In the genomic region with DNA sequence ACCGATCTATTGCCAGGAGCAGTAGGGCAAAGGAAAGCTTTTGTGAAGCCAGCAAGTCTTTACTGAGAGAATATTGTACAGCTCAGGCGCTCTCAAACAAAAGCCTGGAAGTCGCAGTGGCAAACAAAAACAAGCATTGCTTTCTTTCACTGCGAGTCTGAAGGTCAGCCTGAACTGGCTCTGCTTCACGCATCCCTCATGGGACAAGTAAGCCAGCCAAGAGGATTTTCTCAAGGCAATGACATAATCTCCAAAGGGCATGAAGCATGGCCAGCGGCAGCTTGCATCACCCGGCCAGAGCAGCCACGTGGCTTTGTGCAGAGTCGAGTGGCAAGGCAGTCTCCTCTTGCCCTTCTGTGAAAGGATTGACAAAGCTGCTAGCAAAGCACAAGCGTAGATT, we compare ENCODE assay signal across 9 mouse cellular contexts.
DNase-seq lines count a peak whose midpoint lies in the region; ATAC-seq and TF ChIP-seq lines count a peak whose summit lies in the region.
"Had no signal": no experiment of that assay in that cellular context is flagged by ENCODE, and none has a peak within 500 bp of the region (broad histone marks: within the 10 kb centered on the region; RNA-seq: fewer than 3 reads in every experiment).

No protein-coding gene starts in this region.

- no peak for TF ChIP-seq EP300 in liver, postnatal 0 days (IDR thresholded peaks at IDR 0.05; ENCODE audit: low read depth)

- H3K9me3 ChIP-seq in kidney, embryonic 16.5 days (ENCODE audit: low read length) = no peaks in the 10 kb centered on the region
- H3K9me3 ChIP-seq in liver, postnatal 0 days (ENCODE audit: low read length) = no peaks in the 10 kb centered on the region
- H3K9me3 ChIP-seq: embryonic facial prominence, embryonic 12.5 days had no signal

- no peak for TF ChIP-seq POLR2A in kidney, adult 2 months (IDR thresholded peaks at IDR 0.05; ENCODE audit: low read depth, low read length)

- no peaks in the 10 kb centered on the region for H3K4me1 ChIP-seq in kidney, adult 2 months (ENCODE audit: control insufficient read depth, insufficient read depth, low read length)
- H3K4me1 ChIP-seq in kidney, embryonic 16.5 days (ENCODE audit: insufficient read depth, low read length) = no peaks in the 10 kb centered on the region
- no peaks in the 10 kb centered on the region for H3K4me1 ChIP-seq in liver, postnatal 0 days (ENCODE audit: insufficient read depth)
- H3K4me1 ChIP-seq: embryonic facial prominence, embryonic 12.5 days had no signal

- H3K9ac ChIP-seq in kidney, embryonic 16.5 days (replicated peaks; ENCODE audit: low read length) = no peak overlapping the region
- H3K9ac ChIP-seq in liver, postnatal 0 days (replicated peaks) = no peak overlapping the region
- H3K9ac ChIP-seq: embryonic facial prominence, embryonic 12.5 days had no signal

- WGBS in kidney, adult 2 months = 59% methylated on average over 10 of the region's 10 CpGs
- 67% methylated on average over 10 of the region's 10 CpGs for WGBS in kidney, embryonic 16.5 days
- WGBS in liver, postnatal 0 days (ENCODE audit: insufficient replicate concordance) = 69% methylated on average over 10 of the region's 10 CpGs

- peak; percentile 52 for DNase-seq in kidney, adult 2 months
- peak; percentile 91 for DNase-seq in adrenal gland, adult 2 months
- peak; percentile 8 for DNase-seq in fat pad, adult 2 months (ENCODE audit: extremely low read depth, low read depth, low spot score)
- peak; percentile 49 for DNase-seq in kidney, adult 9 months
- DNase-seq in spleen, postnatal 14 days (ENCODE audit: low spot score in 2 of 2) = no peak
- no peak for DNase-seq in thymus, postnatal 0 days (ENCODE audit: low spot score)
- no peak for DNase-seq in liver, postnatal 0 days

- H3K36me3 ChIP-seq in kidney, adult 2 months (ENCODE audit: control insufficient read depth, insufficient read depth, low read length) = no peaks in the 10 kb centered on the region
- no peaks in the 10 kb centered on the region for H3K36me3 ChIP-seq in kidney, embryonic 16.5 days (ENCODE audit: insufficient read depth, low read length)
- H3K36me3 ChIP-seq in liver, postnatal 0 days (replicated peaks; ENCODE audit: insufficient read depth, low read length) = no peaks in the 10 kb centered on the region
- H3K36me3 ChIP-seq: embryonic facial prominence, embryonic 12.5 days had no signal

- H3K27me3 ChIP-seq in kidney, adult 2 months (replicated peaks; ENCODE audit: control insufficient read depth, insufficient read depth, low read length) = no peaks in the 10 kb centered on the region
- H3K27me3 ChIP-seq in kidney, embryonic 16.5 days (ENCODE audit: insufficient read depth, low read length) = no peaks in the 10 kb centered on the region
- no peaks in the 10 kb centered on the region for H3K27me3 ChIP-seq in liver, postnatal 0 days (ENCODE audit: insufficient read depth, low read length)
- H3K27me3 ChIP-seq: embryonic facial prominence, embryonic 12.5 days had no signal

- H3K27ac ChIP-seq in kidney, adult 2 months (ENCODE audit: insufficient read depth, low read depth, low read length) = no peak overlapping the region
- H3K27ac ChIP-seq in kidney, embryonic 16.5 days (ENCODE audit: low read length) = no peak overlapping the region
- H3K27ac ChIP-seq in liver, postnatal 0 days (ENCODE audit: low read depth) = no peak overlapping the region
- H3K27ac ChIP-seq: embryonic facial prominence, embryonic 12.5 days had no signal

- no peak for TF ChIP-seq CTCF in kidney, adult 2 months (conservative IDR thresholded peaks at IDR 0.05; ENCODE audit: insufficient read depth, insufficient read length, low read depth, low read length)
- TF ChIP-seq CTCF in liver, postnatal 0 days (IDR thresholded peaks at IDR 0.05; ENCODE audit: low read depth) = no peak

- H3K4me3 ChIP-seq in kidney, adult 2 months (ENCODE audit: insufficient read depth, low read depth, low read length) = no peak overlapping the region
- no peak overlapping the region for H3K4me3 ChIP-seq in kidney, embryonic 16.5 days (ENCODE audit: low read length)
- H3K4me3 ChIP-seq in liver, postnatal 0 days (ENCODE audit: low read depth, low read length) = no peak overlapping the region
- H3K4me3 ChIP-seq: embryonic facial prominence, embryonic 12.5 days had no signal

- no peak for ATAC-seq in kidney, embryonic 16.5 days (ENCODE audit: low FRiP score, low TSS enrichment)
- ATAC-seq in liver, postnatal 0 days = no peak

- no peak overlapping the region for H3K4me2 ChIP-seq in kidney, embryonic 16.5 days (replicated peaks; ENCODE audit: low read depth, low read length)
- no peak overlapping the region for H3K4me2 ChIP-seq in liver, postnatal 0 days (ENCODE audit: low read depth, low read length)
- H3K4me2 ChIP-seq: embryonic facial prominence, embryonic 12.5 days had no signal

Comparison
In these comparisons a context has a peak if more than half of its experiments do, and no peak if none do; other contexts are left out.
1. DNase-seq: peak in kidney, adult 2 months (single experiment), adrenal gland, adult 2 months (single experiment), fat pad, adult 2 months (single experiment) and kidney, adult 9 months (single experiment); none in spleen, postnatal 14 days (0 of 2), thymus, postnatal 0 days (single experiment) and liver, postnatal 0 days (single experiment).